Mouse (Mus musculus): ENCODE measurements around the gene Abhd16a. TPM values are rescaled to one million over a fixed set of nuclear protein-coding genes. Genes with fewer than 3 reads are reported as not detected.

Gene Abhd16a
- polyA plus RNA-seq, 1 experiment from 2014 or later, result 58.9 TPM

DNA sequence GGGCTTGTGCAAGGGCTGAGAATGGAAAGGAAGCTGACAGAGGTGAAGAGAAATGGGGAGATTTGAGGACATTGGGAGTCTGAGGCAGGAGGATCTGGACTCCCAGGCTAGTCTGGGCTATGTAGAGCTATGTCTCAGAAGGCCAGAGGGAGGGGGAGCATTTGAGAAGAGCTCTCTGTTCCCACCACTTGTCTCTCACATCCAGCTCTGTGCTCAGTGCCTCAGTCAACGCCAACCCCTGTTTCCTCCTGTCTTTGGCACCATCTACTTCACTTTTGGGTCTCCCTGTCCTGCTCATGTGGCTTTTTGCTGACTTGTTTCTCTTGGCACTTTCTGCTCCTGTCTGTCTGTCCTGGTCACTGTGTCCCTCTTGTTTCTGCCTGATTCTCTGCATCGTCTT lies 11.8 kb upstream of the Abhd16a start:
- peaks cover 36% of the 10 kb centered on the region for H3K4me1 ChIP-seq (replicated peaks)
- 35% methylated on average over 2 of the region's 2 CpGs for WGBS
- ATAC-seq (ENCODE audit: insufficient number of reproducible peaks, low FRiP score), result 0 out of 2 replicates have a peak, but pooled peaks have one; percentile 36
- H3K27ac ChIP-seq (ENCODE audit: poor library complexity, severe bottlenecking), result 0 out of 2 replicates have a peak overlapping the region, but pooled peaks have one; percentile 5
- no peaks in the 10 kb centered on the region for H3K9me3 ChIP-seq (replicated peaks)
- peak overlapping the region; percentile 63 for H3K4me2 ChIP-seq
- H3K36me3 ChIP-seq, result no peaks in the 10 kb centered on the region
- H3K9ac ChIP-seq, result peak overlapping the region; percentile 60
- H3K27me3 ChIP-seq (replicated peaks), result 0 out of 2 replicates have a peak, but pooled peaks cover 9% of the 10 kb centered on the region
- H3K4me3 ChIP-seq, result peak overlapping the region; percentile 29

DNA sequence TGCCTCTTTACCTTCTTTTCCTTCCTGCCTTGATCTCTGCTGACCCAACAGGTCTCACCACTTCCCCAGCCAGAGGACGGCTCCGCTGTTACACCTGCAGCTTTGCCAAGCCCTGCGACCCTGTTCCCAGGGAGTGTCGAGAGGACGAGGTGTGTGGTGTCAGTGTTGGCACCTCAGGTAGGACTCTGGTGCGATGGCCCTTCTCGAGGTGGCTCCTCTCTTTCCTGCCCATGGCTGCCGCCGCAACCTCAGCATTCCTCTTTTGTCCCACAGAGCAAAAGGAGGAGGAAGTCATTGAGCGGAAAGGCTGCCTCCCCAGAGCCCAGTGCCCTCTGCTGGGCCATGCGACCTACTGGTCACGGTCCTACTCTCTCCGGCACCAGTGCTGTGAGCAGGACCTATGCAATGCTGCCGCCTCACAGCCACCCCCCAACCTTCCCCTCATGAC lies 11.3 kb upstream of the Abhd16a start, which contains the start of gene Ly6g6d:
Gene Ly6g6d, minus strand, starts transcription at position 280 of the 448 bp plus-strand sequence.
- H3K27ac ChIP-seq (ENCODE audit: poor library complexity, severe bottlenecking), result 0 out of 2 replicates have a peak within 1 kb of the TSS, but pooled peaks have one; percentile 5
- 0 out of 2 replicates have a peak, but pooled peaks cover 9% of the 10 kb centered on the region for H3K27me3 ChIP-seq (replicated peaks)
- H3K4me1 ChIP-seq (replicated peaks), result peaks cover 36% of the 10 kb centered on the region
- no peaks in the 10 kb centered on the region for H3K36me3 ChIP-seq
- peak within 1 kb of the TSS; percentile 60 for H3K9ac ChIP-seq
- H3K9me3 ChIP-seq (replicated peaks), result no peaks in the 10 kb centered on the region
- no peak; the same call in 1 of the 2 replicates for ATAC-seq (ENCODE audit: insufficient number of reproducible peaks, low FRiP score)
- H3K4me2 ChIP-seq, result peak within 1 kb of the TSS; percentile 63
- peak within 1 kb of the TSS; percentile 29 for H3K4me3 ChIP-seq
- 10% methylated on average over 14 of the region's 14 CpGs for WGBS

DNA sequence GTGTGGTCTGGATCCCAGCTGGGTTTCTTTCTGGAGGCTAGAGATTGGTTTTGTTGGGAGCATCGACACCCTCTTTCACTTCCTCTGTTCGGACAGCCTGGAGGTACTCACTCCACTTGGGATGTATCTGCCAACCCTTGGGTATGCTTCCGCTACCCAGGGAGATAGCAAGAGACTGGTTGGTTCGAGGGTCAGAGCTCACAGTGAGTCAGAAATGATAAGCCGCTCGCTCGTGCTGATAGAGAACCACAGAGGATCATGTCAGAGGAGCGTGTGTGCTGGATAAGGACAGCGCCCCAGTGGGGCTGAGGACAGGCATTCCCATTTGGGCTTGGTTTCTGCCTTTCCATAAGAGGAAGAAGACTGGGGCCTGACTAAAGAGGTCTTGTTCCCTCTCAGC lies 9.3 kb upstream of the Abhd16a start:
- Histone ChIP-seq H3K9me3 (replicated peaks) (no peaks in the 10 kb centered on the region), H3K4me3 (0 out of 2 replicates have a peak overlapping the region, but pooled peaks have one; percentile 3), H3K27ac (ENCODE audit: poor library complexity, severe bottlenecking) (0 out of 2 replicates have a peak overlapping the region, but pooled peaks have one; percentile 14), H3K4me1 (replicated peaks) (peaks cover 36% of the 10 kb centered on the region), H3K27me3 (replicated peaks) (0 out of 2 replicates have a peak, but pooled peaks cover 9% of the 10 kb centered on the region), H3K4me2 (peak overlapping the region; percentile 50), H3K9ac (peak overlapping the region; percentile 42; the same call in 1 of the 2 replicates), H3K36me3 (no peaks in the 10 kb centered on the region)
- WGBS, result 6% methylated on average over 9 of the region's 9 CpGs
- ATAC-seq (ENCODE audit: insufficient number of reproducible peaks, low FRiP score), result peak; percentile 38; the same call in 1 of the 2 replicates

DNA sequence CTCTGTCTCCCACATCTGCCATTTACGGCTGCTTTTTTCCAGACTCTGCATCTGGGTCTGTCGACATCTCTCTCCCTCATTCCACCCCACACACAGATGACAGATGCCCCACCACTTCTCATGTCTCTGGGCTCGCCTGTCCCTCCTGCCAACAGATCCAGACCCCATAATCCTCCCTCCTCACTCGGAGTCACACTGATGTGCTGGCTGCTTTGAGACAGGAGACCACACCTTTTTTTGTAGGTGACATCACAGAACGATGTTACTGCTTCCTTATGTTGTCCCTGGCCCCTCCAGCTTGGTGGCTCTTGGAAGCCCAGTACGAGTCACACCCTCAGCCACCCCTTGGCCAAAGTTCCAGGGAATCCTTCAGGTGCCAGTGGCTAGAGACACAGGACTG lies 8.8 kb upstream of the Abhd16a start:
- no peak overlapping the region for H3K27ac ChIP-seq (ENCODE audit: poor library complexity, severe bottlenecking)
- peaks cover 37% of the 10 kb centered on the region for H3K4me1 ChIP-seq (replicated peaks)
- H3K36me3 ChIP-seq, result no peaks in the 10 kb centered on the region
- no peak overlapping the region for H3K4me3 ChIP-seq
- H3K4me2 ChIP-seq, result peak overlapping the region; percentile 50
- ATAC-seq (ENCODE audit: insufficient number of reproducible peaks, low FRiP score), result no peak
- no peaks in the 10 kb centered on the region for H3K9me3 ChIP-seq (replicated peaks)
- WGBS, result 24% methylated on average over 6 of the region's 6 CpGs
- peak overlapping the region; percentile 42; the same call in 1 of the 2 replicates for H3K9ac ChIP-seq
- 0 out of 2 replicates have a peak, but pooled peaks cover 9% of the 10 kb centered on the region for H3K27me3 ChIP-seq (replicated peaks)

DNA sequence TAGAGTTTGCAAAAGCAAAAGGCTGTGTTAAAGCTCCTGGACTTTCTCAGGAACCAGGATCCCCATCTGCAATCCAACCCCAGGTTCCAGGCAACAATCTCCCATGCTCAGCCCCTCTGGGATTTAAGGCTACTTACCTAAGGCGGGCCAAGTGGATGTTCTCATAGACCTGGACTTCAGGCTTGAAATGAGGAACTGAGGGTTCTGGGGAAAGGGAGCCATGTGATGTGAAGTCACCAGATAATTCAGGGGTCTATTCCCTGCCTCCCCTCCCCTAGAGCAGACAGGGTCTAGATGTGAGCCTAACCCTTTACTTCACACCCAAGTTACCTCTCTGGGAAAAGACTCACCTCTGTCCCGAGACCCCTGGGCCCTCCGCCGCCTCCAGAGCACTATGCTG lies 8.4 kb upstream of the Abhd16a start:
- H3K27ac ChIP-seq (ENCODE audit: poor library complexity, severe bottlenecking), result no peak overlapping the region
- H3K9ac ChIP-seq, result no peak overlapping the region
- no peak overlapping the region for H3K4me3 ChIP-seq
- H3K36me3 ChIP-seq, result no peaks in the 10 kb centered on the region
- WGBS, result 81% methylated on average over 4 of the region's 4 CpGs
- ATAC-seq (ENCODE audit: insufficient number of reproducible peaks, low FRiP score), result no peak
- 0 out of 2 replicates have a peak, but pooled peaks cover 9% of the 10 kb centered on the region for H3K27me3 ChIP-seq (replicated peaks)
- H3K4me1 ChIP-seq (replicated peaks), result peaks cover 41% of the 10 kb centered on the region
- H3K4me2 ChIP-seq, result no peak overlapping the region
- no peaks in the 10 kb centered on the region for H3K9me3 ChIP-seq (replicated peaks)

DNA sequence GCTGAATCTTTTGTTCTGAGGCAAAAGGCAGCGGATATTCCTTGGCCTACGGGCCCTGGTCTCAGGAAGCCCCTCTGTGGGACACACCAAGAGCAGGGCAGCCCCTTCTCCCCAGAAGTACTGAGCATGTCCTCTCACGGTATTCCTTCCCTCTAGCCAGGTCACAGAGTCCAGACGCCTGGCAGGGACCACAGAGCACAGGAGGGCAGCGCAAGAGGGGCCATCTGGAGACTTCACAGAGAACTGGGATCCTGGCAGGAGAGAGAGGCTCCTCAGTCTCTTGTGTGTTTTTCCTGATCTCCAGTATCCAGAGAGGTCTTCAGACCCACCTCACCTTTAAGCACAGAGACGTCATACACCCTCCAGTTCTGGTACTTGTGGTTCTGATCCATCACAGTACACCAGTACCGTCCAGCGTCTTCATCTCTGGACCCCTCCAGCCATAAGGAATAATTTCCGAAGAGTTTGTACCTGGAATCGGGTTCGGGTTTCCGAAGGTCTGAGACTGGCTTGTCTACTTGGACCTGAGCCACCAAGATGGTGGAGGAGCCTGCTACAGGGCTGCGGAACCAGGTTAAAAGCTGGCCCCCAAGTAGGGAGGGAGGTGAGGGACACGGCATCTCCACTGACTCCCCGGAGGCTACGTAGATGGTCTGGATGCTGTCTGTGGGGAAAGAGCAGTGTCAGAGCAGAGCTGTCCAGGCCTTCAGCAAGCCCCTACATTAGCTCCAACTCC lies 6.1 kb upstream of the Abhd16a start:
- H3K9me3 ChIP-seq (replicated peaks), result no peaks in the 10 kb centered on the region
- H3K4me1 ChIP-seq (replicated peaks), result peaks cover 26% of the 10 kb centered on the region
- 77% methylated on average over 16 of the region's 16 CpGs for WGBS
- H3K9ac ChIP-seq, result no peak overlapping the region
- 0 out of 2 replicates have a peak, but pooled peaks cover 9% of the 10 kb centered on the region for H3K27me3 ChIP-seq (replicated peaks)
- no peaks in the 10 kb centered on the region for H3K36me3 ChIP-seq
- H3K27ac ChIP-seq (ENCODE audit: poor library complexity, severe bottlenecking), result no peak overlapping the region
- no peak overlapping the region for H3K4me3 ChIP-seq
- H3K4me2 ChIP-seq, result no peak overlapping the region
- ATAC-seq (ENCODE audit: insufficient number of reproducible peaks, low FRiP score), result no peak

DNA sequence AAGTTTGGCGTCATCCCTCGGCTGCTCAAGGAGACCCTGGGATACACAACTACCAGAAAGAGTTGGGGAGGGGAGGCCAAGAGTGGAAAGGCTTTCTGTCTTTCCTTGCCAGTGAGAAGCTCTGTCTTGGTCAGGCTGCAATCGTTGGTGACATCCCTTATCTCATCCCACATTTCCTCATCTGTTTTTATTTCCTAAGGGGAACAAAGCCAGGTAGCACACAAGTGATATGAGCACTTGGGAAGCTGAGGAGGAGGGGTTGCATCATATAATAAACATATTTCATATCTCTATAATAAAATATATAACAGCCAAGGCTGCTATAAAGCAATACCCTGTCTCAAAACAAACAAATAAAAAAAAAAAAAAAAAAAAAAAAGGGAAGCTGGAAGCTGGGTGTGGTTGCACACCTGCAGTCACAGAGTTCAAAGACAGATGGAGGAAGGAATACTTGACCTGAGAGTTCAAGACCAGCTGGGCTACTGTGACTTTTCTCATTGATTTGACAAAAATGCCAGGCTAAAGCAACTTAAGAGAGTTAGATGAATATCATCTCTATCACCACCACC lies 5.0 kb upstream of the Abhd16a start:
- H3K9me3 ChIP-seq (replicated peaks), result no peaks in the 10 kb centered on the region
- H3K4me3 ChIP-seq, result no peak overlapping the region
- no peak overlapping the region for H3K4me2 ChIP-seq
- peaks cover 23% of the 10 kb centered on the region for H3K4me1 ChIP-seq (replicated peaks)
- H3K36me3 ChIP-seq, result no peaks in the 10 kb centered on the region
- ATAC-seq (ENCODE audit: insufficient number of reproducible peaks, low FRiP score), result no peak
- H3K27ac ChIP-seq (ENCODE audit: poor library complexity, severe bottlenecking), result no peak overlapping the region
- H3K9ac ChIP-seq, result no peak overlapping the region
- 45% methylated on average over 3 of the region's 3 CpGs for WGBS
- H3K27me3 ChIP-seq (replicated peaks), result 0 out of 2 replicates have a peak, but pooled peaks cover 9% of the 10 kb centered on the region

DNA sequence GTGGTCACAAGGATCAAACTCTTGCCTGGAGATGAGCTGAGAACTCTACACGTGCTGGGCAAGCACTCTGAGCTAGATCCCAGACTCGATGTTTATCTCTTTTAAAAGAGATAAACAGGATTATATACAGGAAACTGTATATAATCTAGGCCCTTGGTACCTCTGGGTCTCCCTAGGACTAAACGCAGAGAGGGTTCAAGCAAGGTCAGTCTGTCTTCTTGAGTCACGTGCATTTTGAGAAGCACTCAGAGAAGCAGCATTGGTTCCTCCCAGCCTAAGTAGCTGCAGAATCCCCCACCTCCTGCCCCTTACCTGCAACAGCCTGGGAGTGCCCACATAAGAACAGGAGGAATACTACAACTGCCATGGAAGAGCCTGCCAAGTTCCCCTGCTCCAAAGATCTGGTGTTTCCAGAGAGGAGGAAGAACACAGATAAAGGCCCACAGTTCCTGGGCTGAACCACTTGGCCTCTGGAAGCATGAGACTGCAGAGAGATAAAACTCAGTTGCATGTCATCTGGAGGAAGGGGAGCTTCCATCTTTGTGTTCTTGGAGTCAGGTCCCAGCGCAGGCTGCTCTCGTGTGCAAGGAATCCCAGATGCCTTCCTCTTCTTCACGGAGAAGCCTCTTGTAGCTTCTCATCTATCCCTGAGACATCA lies 3.7 kb upstream of the Abhd16a start, which contains the start of gene Ly6g6f:
Gene Ly6g6f, minus strand, starts transcription at position 403 of the 658 bp plus-strand sequence.
- 0 out of 2 replicates have a peak, but pooled peaks cover 9% of the 10 kb centered on the region for H3K27me3 ChIP-seq (replicated peaks)
- H3K9me3 ChIP-seq (replicated peaks), result no peaks in the 10 kb centered on the region
- 49% methylated on average over 7 of the region's 7 CpGs for WGBS
- H3K27ac ChIP-seq (ENCODE audit: poor library complexity, severe bottlenecking), result no peak within 1 kb of the TSS
- ATAC-seq (ENCODE audit: insufficient number of reproducible peaks, low FRiP score), result no peak
- H3K4me2 ChIP-seq, result no peak within 1 kb of the TSS
- peak within 1 kb of the TSS; percentile 6; the same call in 1 of the 2 replicates for H3K9ac ChIP-seq
- 0 out of 2 replicates have a peak, but pooled peaks cover 1% of the 10 kb centered on the region for H3K36me3 ChIP-seq
- H3K4me1 ChIP-seq (replicated peaks), result peaks cover 18% of the 10 kb centered on the region
- H3K4me3 ChIP-seq, result no peak within 1 kb of the TSS

DNA sequence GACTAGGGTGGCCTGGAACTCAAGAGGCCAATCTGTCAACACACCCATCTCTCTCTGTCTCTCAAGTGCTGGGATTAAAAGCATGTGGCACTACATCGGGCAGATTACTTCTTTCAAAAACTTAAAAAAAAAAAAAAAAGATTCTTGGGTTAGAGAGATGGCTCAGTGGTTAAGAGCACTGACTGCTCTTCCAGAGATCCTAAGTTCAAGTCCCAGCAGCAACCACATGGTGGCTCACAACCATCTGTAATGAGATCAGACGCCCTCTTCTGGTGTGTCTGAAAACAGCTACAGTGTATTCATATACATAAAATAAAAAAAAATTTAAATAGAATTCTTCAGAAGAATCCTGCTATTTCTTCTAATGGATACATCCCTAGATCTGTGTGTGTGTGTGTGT lies 912 bp upstream of the Abhd16a start:
- Histone ChIP-seq H3K4me3 (no peak overlapping the region), H3K9ac (no peak overlapping the region), H3K36me3 (peaks cover 28% of the 10 kb centered on the region), H3K27ac (ENCODE audit: poor library complexity, severe bottlenecking) (no peak overlapping the region), H3K9me3 (replicated peaks) (no peaks in the 10 kb centered on the region), H3K4me1 (replicated peaks) (peaks cover 19% of the 10 kb centered on the region), H3K4me2 (no peak overlapping the region), H3K27me3 (replicated peaks) (no peaks in the 10 kb centered on the region)
- no peak for ATAC-seq (ENCODE audit: insufficient number of reproducible peaks, low FRiP score)
- WGBS, result 31% methylated on average over 2 of the region's 2 CpGs

DNA sequence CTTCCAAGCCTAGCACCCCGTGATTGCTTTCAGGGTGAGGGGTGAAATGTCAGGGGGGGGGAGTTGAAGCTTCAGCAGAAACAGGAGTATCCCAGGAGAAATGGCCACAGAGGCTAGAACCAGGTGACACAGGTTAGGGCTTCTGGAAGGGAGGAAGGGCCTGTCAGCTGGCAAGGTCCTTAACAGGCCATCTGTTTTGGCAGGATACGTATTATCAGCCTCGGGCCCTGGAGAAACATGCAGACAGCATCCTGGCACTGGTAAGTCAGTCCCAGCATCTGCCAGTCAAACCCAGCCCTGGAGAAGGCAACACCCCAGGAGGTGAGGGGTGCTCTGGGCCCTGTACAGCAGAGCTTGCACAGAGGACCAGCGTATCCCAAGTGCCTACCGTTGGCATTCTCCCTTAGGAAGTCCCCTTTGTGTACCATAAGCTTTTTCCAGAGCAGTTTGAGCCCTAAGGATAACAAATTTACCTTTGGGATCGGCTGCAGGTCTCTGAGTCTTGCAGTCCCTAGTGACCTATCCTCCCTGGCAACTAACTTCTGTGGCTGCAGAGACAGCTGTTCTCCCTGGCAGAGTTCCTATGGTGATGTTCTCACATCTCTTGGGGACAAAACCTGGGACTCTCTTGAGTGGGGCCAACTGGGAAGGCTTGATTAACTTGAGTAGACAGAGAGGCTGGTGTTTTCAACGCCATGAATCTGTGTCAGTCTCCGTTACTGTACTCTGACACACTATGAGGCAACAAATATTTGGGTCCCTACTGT lies 1.3 kb downstream of the Abhd16a start:
- no peaks in the 10 kb centered on the region for H3K9me3 ChIP-seq (replicated peaks)
- peaks cover 47% of the 10 kb centered on the region for H3K36me3 ChIP-seq
- no peaks in the 10 kb centered on the region for H3K27me3 ChIP-seq (replicated peaks)
- H3K27ac ChIP-seq (ENCODE audit: poor library complexity, severe bottlenecking), result no peak overlapping the region; the same call in 1 of the 2 replicates
- peak overlapping the region; percentile 72 for H3K4me2 ChIP-seq
- ATAC-seq (ENCODE audit: insufficient number of reproducible peaks, low FRiP score), result no peak
- peak overlapping the region; percentile 89 for H3K9ac ChIP-seq
- WGBS, result 63% methylated on average over 8 of the region's 8 CpGs
- peaks cover 22% of the 10 kb centered on the region for H3K4me1 ChIP-seq (replicated peaks)
- peak overlapping the region; percentile 71 for H3K4me3 ChIP-seq
